Mouse (Mus musculus) hindbrain, embryonic 16.5 days (tissue): ENCODE data around the gene Smarcd1. TPM values are rescaled to one million over a fixed set of nuclear protein-coding genes. Genes with fewer than 3 reads are reported as not detected.

Source experiments
- ATAC-seq: fragments of 200-750 bp; cut with Nextera tagmentation; 2 replicates; pipeline ENCODE4 v1.8.0; 2017; ENCODE audit warnings: moderate TSS enrichment, moderate library complexity
- H3K27ac ChIP-seq: fragments of 300-500 bp; sonication (generic); 2 replicates; pipeline ENCODE4 v1.5.1; 2014; ENCODE audit warnings: low read depth, mild to moderate bottlenecking, control low read depth, low read length, moderate library complexity
- H3K27me3 ChIP-seq: fragments of 300-500 bp; sonication (generic); replicated peaks from 2 replicates; pipeline ENCODE4 v1.6.1; 2014; ENCODE audit warnings: low read length; ENCODE audit not compliant: control insufficient read depth, insufficient read depth
- H3K36me3 ChIP-seq: fragments of 300-500 bp; sonication (generic); 2 replicates; pipeline ENCODE4 v1.6.1; 2014; ENCODE audit warnings: mild to moderate bottlenecking, low read length, moderate library complexity, mixed read lengths; ENCODE audit not compliant: control insufficient read depth, insufficient read depth
- H3K4me1 ChIP-seq: fragments of 300-500 bp; sonication (generic); 2 replicates; pipeline ENCODE4 v1.6.1; 2014; ENCODE audit warnings: low read depth, low read length; ENCODE audit not compliant: control insufficient read depth, insufficient read depth
- H3K4me2 ChIP-seq: fragments of 300-500 bp; sonication (generic); 2 replicates; pipeline ENCODE4 v1.6.1; 2014; ENCODE audit warnings: mild to moderate bottlenecking, low read length, control low read depth, moderate library complexity
- H3K4me3 ChIP-seq: fragments of 300-500 bp; sonication (generic); 2 replicates; pipeline ENCODE4 v1.5.1; 2014; ENCODE audit warnings: mild to moderate bottlenecking, low read length, control low read depth, moderate library complexity
- H3K9ac ChIP-seq: fragments of 300-500 bp; sonication (generic); 2 replicates; pipeline ENCODE4 v1.6.1; 2014; ENCODE audit warnings: low read depth, mild to moderate bottlenecking, control low read depth, low read length, moderate library complexity
- H3K9me3 ChIP-seq: fragments of 300-500 bp; sonication (generic); 2 replicates; pipeline ENCODE4 v1.6.1; 2014; ENCODE audit warnings: mild to moderate bottlenecking, low read length, moderate library complexity; ENCODE audit not compliant: control insufficient read depth
- WGBS: fragments of 180-500 bp; shearing (Covaris S2); extraction: QIAGEN DNeasy Blood & Tissue Kit; methylation state at CpG from one replicate; pipeline ENCODE4 v1.1.7; 2014; 5-methylcytosine and 5-hydroxymethylcytosine counted together
- polyA plus RNA-seq: library from polyadenylated mRNA; unstranded; fragments of >200 nt; fragmentation: Nextera tagmentation; extraction: Ambion mirVana; gene quantifications from 2 replicates; pipeline ENCODE4 v1.2.1, GENCODE M21; 2015

The Smarcd1 gene
- polyA plus RNA-seq, 1 experiment from 2014 or later: 71.7 TPM

DNA sequence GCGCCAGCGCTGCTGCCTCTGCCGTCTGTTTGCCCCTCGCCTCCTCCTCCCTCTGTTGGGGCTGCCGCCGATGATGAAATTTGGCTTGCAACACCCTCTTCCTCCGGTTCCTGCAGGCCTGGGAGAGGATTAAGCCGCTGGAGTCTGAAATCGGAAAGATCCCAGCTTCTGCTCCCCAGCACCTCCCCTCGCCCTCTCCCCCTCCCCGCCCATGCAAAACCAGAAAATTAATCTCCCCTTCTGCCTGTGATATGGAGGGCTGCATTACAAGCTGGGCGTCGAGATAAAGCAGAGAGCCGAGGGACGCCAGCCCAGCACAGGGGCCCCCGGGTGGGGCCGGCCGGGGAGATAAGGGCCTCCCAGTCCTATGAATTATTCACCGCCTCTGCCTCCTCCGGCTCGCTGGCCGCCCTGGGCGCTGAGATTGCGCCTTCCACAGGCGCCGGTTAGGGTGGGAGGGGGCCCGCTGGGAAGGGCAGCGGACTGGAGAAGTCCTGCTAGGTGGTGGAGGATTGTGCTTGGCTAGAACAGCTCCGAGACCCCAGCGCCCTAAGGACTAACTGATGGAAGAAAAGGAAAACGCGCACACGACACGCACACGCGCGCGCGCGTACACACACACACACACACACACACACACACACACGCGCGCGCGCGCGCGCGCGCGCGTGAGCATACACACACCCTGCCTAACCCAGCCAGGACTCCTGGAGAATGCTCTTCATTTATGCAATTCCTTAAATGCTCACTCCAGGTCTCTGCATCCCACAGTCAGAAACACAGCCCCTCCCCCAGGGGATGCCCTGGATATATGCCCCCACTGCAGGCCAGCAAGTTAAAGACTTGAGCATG, 37.1 kb upstream of the Smarcd1 start:
- Histone ChIP-seq H3K4me2 (peak overlapping the region; percentile 89), H3K4me3 (peak overlapping the region; percentile 45), H3K27me3 (no peaks in the 10 kb centered on the region), H3K9ac (peak overlapping the region; percentile 77), H3K36me3 (no peaks in the 10 kb centered on the region), H3K4me1 (peaks cover 37% of the 10 kb centered on the region), H3K9me3 (no peaks in the 10 kb centered on the region), H3K27ac (peak overlapping the region; percentile 86)
- WGBS: 1% methylated on average over 44 of the region's 52 CpGs
- ATAC-seq: peak; percentile 59

DNA sequence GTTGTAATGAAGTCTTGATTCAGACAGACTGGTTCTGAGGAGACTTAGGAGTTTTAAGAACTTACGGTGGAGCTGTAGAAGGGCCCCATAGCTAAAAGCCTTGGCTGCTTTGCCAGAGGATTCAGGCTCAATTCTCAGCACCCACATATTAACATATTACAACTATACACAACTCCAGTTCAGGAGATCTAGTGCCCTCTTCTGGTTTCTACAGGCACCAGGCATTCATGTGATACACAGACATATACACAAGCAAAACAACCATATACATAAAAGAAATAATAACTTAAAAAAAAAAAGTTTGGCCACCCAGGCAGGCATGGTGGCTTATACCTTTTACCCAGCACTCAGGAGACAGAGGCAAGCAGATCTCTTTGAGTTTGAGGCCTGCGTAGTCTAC, 34.4 kb upstream of the Smarcd1 start:
- Histone ChIP-seq H3K27ac (no peak overlapping the region), H3K4me2 (no peak overlapping the region), H3K4me3 (no peak overlapping the region), H3K9me3 (no peaks in the 10 kb centered on the region), H3K9ac (no peak overlapping the region), H3K27me3 (no peaks in the 10 kb centered on the region), H3K36me3 (no peaks in the 10 kb centered on the region), H3K4me1 (peaks cover 49% of the 10 kb centered on the region)
- no peak for ATAC-seq
- WGBS: 98% methylated on average over 2 of the region's 2 CpGs

GRCm38 (mm10) chr15:99668881-99669280, 33.0 kb upstream of the Smarcd1 start:
- Histone ChIP-seq H3K4me2 (peak overlapping the region; percentile 38), H3K36me3 (no peaks in the 10 kb centered on the region), H3K27me3 (no peaks in the 10 kb centered on the region), H3K27ac (peak overlapping the region; percentile 54; the same call in 1 of the 2 replicates), H3K9ac (peak overlapping the region; percentile 36; the same call in 1 of the 2 replicates), H3K9me3 (no peaks in the 10 kb centered on the region), H3K4me1 (peaks cover 61% of the 10 kb centered on the region), H3K4me3 (no peak overlapping the region)
- no peak for ATAC-seq
- 2% methylated on average over 12 of the region's 12 CpGs for WGBS

DNA sequence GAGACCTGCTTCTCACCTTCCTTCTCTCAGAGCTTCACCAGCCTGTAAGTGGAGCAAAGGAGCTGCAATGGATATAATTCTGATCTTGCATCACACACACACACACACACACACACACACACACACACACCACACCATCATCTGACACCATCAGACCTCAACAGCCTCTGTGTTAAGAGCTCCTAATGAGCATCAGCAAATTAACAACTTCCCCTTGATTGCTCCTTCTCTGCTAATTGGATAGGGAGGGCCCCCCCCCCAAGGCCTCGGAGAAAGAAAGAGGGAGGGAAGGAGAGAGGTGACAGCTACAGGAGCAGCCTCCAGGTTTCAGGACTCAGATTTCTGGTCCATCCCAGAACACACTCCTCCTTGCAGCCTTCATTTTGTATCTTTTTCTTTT, 32.5 kb upstream of the Smarcd1 start:
- Histone ChIP-seq H3K9ac (no peak overlapping the region; the same call in 1 of the 2 replicates), H3K4me2 (peak overlapping the region; percentile 80), H3K4me1 (peaks cover 57% of the 10 kb centered on the region), H3K36me3 (no peaks in the 10 kb centered on the region), H3K27me3 (no peaks in the 10 kb centered on the region), H3K9me3 (no peaks in the 10 kb centered on the region), H3K4me3 (no peak overlapping the region), H3K27ac (peak overlapping the region; percentile 93)
- 0% methylated on average over 1 of the region's 1 CpGs for WGBS
- ATAC-seq: no peak

GRCm38 (mm10) chr15:99670154-99670821, 31.6 kb upstream of the Smarcd1 start, which contains the start of gene Asic1:
Gene Asic1 (plus strand): TSS chr15:99670368.
- Histone ChIP-seq H3K4me3 (peak within 1 kb of the TSS; percentile 77), H3K27ac (peak within 1 kb of the TSS; percentile 93)
- WGBS: 0% methylated on average over 48 of the region's 74 CpGs

DNA sequence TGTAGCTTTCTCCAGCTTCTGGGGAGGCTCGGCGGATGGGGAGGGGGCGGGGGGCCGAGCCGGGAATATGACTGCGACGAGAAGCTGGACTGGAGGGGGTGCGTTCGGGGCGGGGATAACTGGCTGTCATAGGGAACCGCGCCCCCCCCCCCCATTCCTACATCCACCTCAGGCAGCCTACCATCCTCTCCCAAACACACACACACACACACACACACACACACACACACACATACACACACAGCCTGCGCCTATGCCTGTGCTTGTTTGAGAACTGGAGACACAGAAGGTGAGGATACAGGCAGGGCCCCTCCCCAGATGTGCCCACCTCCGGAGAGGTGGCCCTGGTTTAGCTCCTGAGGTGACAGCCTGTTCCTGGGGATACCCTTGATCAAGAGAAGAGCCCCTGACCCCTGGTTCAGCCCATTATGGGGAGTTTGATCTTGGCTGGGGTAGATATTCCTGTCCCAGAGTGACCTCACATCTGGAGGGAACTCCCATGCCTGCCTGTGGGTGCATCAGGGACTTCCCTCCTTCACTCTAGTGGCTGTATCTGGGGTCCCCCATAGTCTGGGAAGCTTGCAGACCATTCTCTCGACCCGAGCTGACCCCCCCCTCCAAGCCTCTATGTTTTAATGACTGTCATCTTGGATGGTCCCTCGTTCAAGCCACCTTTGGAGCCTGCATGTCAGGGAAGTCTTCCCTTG, 30.8 kb upstream of the Smarcd1 start:
- WGBS: 8% methylated on average over 14 of the region's 17 CpGs
- peak overlapping the region; percentile 97 for H3K9ac ChIP-seq
- H3K27ac ChIP-seq: peak overlapping the region; percentile 93
- peak; percentile 14; the same call in 1 of the 2 replicates for ATAC-seq
- H3K4me2 ChIP-seq: peak overlapping the region; percentile 80
- peaks cover 54% of the 10 kb centered on the region for H3K4me1 ChIP-seq
- no peaks in the 10 kb centered on the region for H3K9me3 ChIP-seq
- no peaks in the 10 kb centered on the region for H3K27me3 ChIP-seq
- H3K36me3 ChIP-seq: no peaks in the 10 kb centered on the region
- H3K4me3 ChIP-seq: peak overlapping the region; percentile 77

More at GRCm38 (mm10) chr15:99670154-99670821, 31.6 kb upstream of the Smarcd1 start, which contains the start of gene Asic1:
- Histone ChIP-seq H3K4me1 (peaks cover 56% of the 10 kb centered on the region), H3K36me3 (no peaks in the 10 kb centered on the region), H3K27me3 (no peaks in the 10 kb centered on the region), H3K9ac (peak within 1 kb of the TSS; percentile 97), H3K4me2 (peak within 1 kb of the TSS; percentile 80), H3K9me3 (no peaks in the 10 kb centered on the region)
- peak; percentile 77 for ATAC-seq

DNA sequence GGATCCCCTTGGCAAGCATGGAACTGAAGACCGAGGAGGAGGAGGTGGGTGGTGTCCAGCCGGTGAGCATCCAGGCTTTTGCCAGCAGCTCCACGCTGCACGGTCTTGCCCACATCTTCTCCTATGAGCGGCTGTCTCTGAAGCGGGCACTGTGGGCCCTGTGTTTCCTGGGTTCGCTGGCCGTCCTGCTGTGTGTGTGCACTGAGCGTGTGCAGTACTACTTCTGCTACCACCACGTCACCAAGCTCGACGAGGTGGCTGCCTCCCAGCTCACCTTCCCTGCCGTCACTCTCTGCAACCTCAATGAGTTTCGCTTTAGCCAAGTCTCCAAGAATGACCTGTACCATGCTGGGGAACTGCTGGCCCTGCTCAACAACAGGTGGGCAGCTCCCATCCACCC, 30.1 kb upstream of the Smarcd1 start:
- H3K27me3 ChIP-seq: no peaks in the 10 kb centered on the region
- peak overlapping the region; percentile 80 for H3K4me2 ChIP-seq
- no peaks in the 10 kb centered on the region for H3K36me3 ChIP-seq
- WGBS: 69% methylated on average over 14 of the region's 14 CpGs
- H3K4me3 ChIP-seq: peak overlapping the region; percentile 77
- no peaks in the 10 kb centered on the region for H3K9me3 ChIP-seq
- H3K9ac ChIP-seq: peak overlapping the region; percentile 97
- no peak overlapping the region; the same call in 1 of the 2 replicates for H3K27ac ChIP-seq
- peaks cover 54% of the 10 kb centered on the region for H3K4me1 ChIP-seq
- ATAC-seq: no peak

DNA sequence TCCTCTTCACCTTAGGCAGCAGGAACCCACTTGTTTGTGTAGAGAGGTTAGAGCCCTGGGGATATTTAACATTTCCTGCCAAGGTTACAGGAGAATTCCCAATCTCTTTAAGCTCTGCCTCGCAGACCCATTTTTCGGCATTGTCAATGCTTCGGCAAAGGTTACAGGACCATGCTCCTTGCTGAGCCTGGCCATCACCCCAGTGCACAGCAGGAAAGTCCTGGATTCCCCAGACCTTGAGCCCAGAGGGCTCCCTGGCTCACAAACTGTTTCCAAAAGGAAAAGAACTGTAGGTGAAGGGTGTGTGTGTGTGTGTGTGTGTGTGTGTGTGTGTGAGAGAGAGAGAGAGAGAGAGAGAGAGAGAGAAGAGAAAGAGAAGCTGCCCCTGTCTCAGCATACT, 27.1 kb upstream of the Smarcd1 start:
- H3K27ac ChIP-seq: no peak overlapping the region
- H3K9me3 ChIP-seq: no peaks in the 10 kb centered on the region
- H3K36me3 ChIP-seq: no peaks in the 10 kb centered on the region
- 0 out of 2 replicates have a peak overlapping the region, but pooled peaks have one; percentile 19 for H3K9ac ChIP-seq
- H3K27me3 ChIP-seq: no peaks in the 10 kb centered on the region
- no peak for ATAC-seq
- H3K4me3 ChIP-seq: peak overlapping the region; percentile 11; the same call in 1 of the 2 replicates
- 70% methylated on average over 3 of the region's 3 CpGs for WGBS
- peak overlapping the region; percentile 35 for H3K4me2 ChIP-seq
- peaks cover 54% of the 10 kb centered on the region for H3K4me1 ChIP-seq
